19 mouse cellular contexts compared by ENCODE assay signal in genomic region chr3:127757886-127758301, GRCm38 (mm10). TPM values are rescaled to one million over a fixed set of nuclear protein-coding genes. Genes with fewer than 3 reads are reported as not detected.
DNase-seq lines count a peak whose midpoint lies in the region; ATAC-seq and TF ChIP-seq lines count a peak whose summit lies in the region.
"Had no signal": no experiment of that assay in that cellular context is flagged by ENCODE, and none has a peak within 500 bp of the region (broad histone marks: within the 10 kb centered on the region; RNA-seq: fewer than 3 reads in every experiment).

No protein-coding gene starts in this region.

- H3K9ac ChIP-seq in hindbrain, postnatal 0 days (replicated peaks; ENCODE audit: low read length) = no peak overlapping the region
- H3K9ac ChIP-seq in liver, embryonic 16.5 days (ENCODE audit: low read depth, low read length) = no peak overlapping the region
- H3K9ac ChIP-seq: embryonic facial prominence, embryonic 12.5 days; forebrain, embryonic 12.5 days; heart, embryonic 12.5 days; hindbrain, embryonic 12.5 days had no signal

- H3K9me3 ChIP-seq in hindbrain, embryonic 10.5 days = no peaks in the 10 kb centered on the region
- no peaks in the 10 kb centered on the region for H3K9me3 ChIP-seq in hindbrain, postnatal 0 days (ENCODE audit: low read length)
- no peaks in the 10 kb centered on the region for H3K9me3 ChIP-seq in liver, embryonic 16.5 days (replicated peaks; ENCODE audit: control insufficient read depth, low read length)
- H3K9me3 ChIP-seq: embryonic facial prominence, embryonic 12.5 days; forebrain, embryonic 12.5 days; heart, embryonic 12.5 days; hindbrain, embryonic 12.5 days had no signal

- H3K4me2 ChIP-seq in hindbrain, postnatal 0 days (ENCODE audit: low read depth, low read length) = no peak overlapping the region
- H3K4me2 ChIP-seq in liver, embryonic 16.5 days (ENCODE audit: low read depth, low read length) = no peak overlapping the region
- H3K4me2 ChIP-seq: embryonic facial prominence, embryonic 12.5 days; forebrain, embryonic 12.5 days; heart, embryonic 12.5 days; hindbrain, embryonic 12.5 days had no signal

- H3K4me1 ChIP-seq in hindbrain, embryonic 10.5 days (replicated peaks) = peaks cover 13% of the 10 kb centered on the region
- H3K4me1 ChIP-seq in hindbrain, postnatal 0 days (ENCODE audit: insufficient read depth, low read length) = no peaks in the 10 kb centered on the region
- H3K4me1 ChIP-seq in liver, embryonic 16.5 days (ENCODE audit: control insufficient read depth, low read depth, low read length) = no peaks in the 10 kb centered on the region; the same call in 1 of the 2 replicates
- H3K4me1 ChIP-seq: embryonic facial prominence, embryonic 12.5 days; heart, embryonic 12.5 days had no signal

- H3K36me3 ChIP-seq in hindbrain, embryonic 10.5 days = no peaks in the 10 kb centered on the region
- H3K36me3 ChIP-seq in hindbrain, postnatal 0 days (ENCODE audit: insufficient read depth, low read length) = no peaks in the 10 kb centered on the region
- H3K36me3 ChIP-seq in liver, embryonic 16.5 days (ENCODE audit: control insufficient read depth, insufficient read depth) = no peaks in the 10 kb centered on the region
- H3K36me3 ChIP-seq: embryonic facial prominence, embryonic 12.5 days; forebrain, embryonic 12.5 days; heart, embryonic 12.5 days; hindbrain, embryonic 12.5 days had no signal

- ATAC-seq in hindbrain, postnatal 0 days = no peak
- ATAC-seq in common myeloid progenitor, adult 5-6 weeks (replicated peaks; ENCODE audit: low read depth, poor library complexity, severe bottlenecking) = peak; percentile 46
- ATAC-seq in liver, embryonic 16.5 days (ENCODE audit: low read depth) = peak; percentile 60; the same call in 1 of the 2 replicates

- no peak overlapping the region for H3K4me3 ChIP-seq in hindbrain, embryonic 10.5 days
- no peak overlapping the region for H3K4me3 ChIP-seq in hindbrain, postnatal 0 days (ENCODE audit: low read length)
- H3K4me3 ChIP-seq in liver, embryonic 16.5 days (ENCODE audit: low read depth, low read length) = no peak overlapping the region
- H3K4me3 ChIP-seq: embryonic facial prominence, embryonic 12.5 days; forebrain, embryonic 12.5 days; heart, embryonic 12.5 days; hindbrain, embryonic 12.5 days had no signal

- peaks cover 97% of the 10 kb centered on the region for H3K27me3 ChIP-seq in hindbrain, embryonic 10.5 days (ENCODE audit: insufficient read depth, poor library complexity, severe bottlenecking)
- peaks cover 6% of the 10 kb centered on the region for H3K27me3 ChIP-seq in hindbrain, postnatal 0 days (ENCODE audit: insufficient read depth, low read length)
- H3K27me3 ChIP-seq in liver, embryonic 16.5 days (ENCODE audit: control insufficient read depth, insufficient read depth, low read depth, low read length) = no peaks in the 10 kb centered on the region

- intact Hi-C loops in heart, postnatal 10 days (cut with DNase I) = loop anchor here (2.0 kb wide), 1 partner anchor 123 kb away; no protein-coding TSS in a partner anchor

- TF ChIP-seq CTCF in hindbrain, postnatal 0 days (IDR thresholded peaks at IDR 0.05; ENCODE audit: low read depth) = no peak

- DNase-seq in hindbrain, embryonic 10.5 days (ENCODE audit: low spot score) = no peak
- DNase-seq in hindbrain, postnatal 0 days (ENCODE audit: low spot score) = no peak
- DNase-seq in MEL-GATA-1-ER (ENCODE audit: extremely low read depth, low read depth) = peak; percentile 93
- no peak for DNase-seq in heart, postnatal 10 days
- DNase-seq in gastrocnemius, adult 18-20 months (ENCODE audit: low spot score) = no peak
- no peak for DNase-seq in right cerebral cortex, adult 2 months (ENCODE audit: low spot score in 2 of 2)
- DNase-seq: adrenal gland, postnatal 10 days; cerebellum, adult 2 months; cerebellum, postnatal 14 days; gastrocnemius, postnatal 25 days; heart, postnatal 36 days; kidney, adult 11 months had no signal

- peak overlapping the region; percentile 50 for H3K27ac ChIP-seq in hindbrain, embryonic 10.5 days
- H3K27ac ChIP-seq in hindbrain, postnatal 0 days = no peak overlapping the region
- H3K27ac ChIP-seq in liver, embryonic 16.5 days (ENCODE audit: low read length) = no peak overlapping the region
- H3K27ac ChIP-seq: embryonic facial prominence, embryonic 12.5 days; hindbrain, embryonic 12.5 days had no signal

RNA-seq across cellular contexts. Expression of gene Alpk1, which starts 22.4 kb away (rescaled TPM):
- 1.1 and 1.4 TPM in 2 replicates for polyA plus RNA-seq in hindbrain, embryonic 10.5 days (2016; fragmentation: Nextera tagmentation; extraction: Ambion mirVana)
- total RNA-seq in hindbrain, postnatal 0 days (2014; rRNA removed) = 1.3 and 5.3 TPM in 2 replicates
- polyA plus RNA-seq in hindbrain, postnatal 0 days (2015; fragmentation: Nextera tagmentation; extraction: Ambion mirVana) = 0.49 and 0.57 TPM in 2 replicates
- 8.1 and 10.4 TPM in 2 replicates for total RNA-seq in common myeloid progenitor, adult 5-6 weeks (2017)
- polyA plus RNA-seq in liver, embryonic 16.5 days (2015; fragmentation: Nextera tagmentation; extraction: Ambion mirVana) = 0.56 and 0.63 TPM in 2 replicates
- total RNA-seq in heart, postnatal 10 days (2021) = 1 to 10 TPM; 5.1 to 5.5 TPM
- total RNA-seq in gastrocnemius, adult 18-20 months (2021) = 1 to 10 TPM; 1.9 to 2.1 TPM

RNA-seq across cellular contexts. Expression of gene Tifa, which starts 31.7 kb away (rescaled TPM):
- 2.0 and 2.3 TPM in 2 replicates for polyA plus RNA-seq in hindbrain, embryonic 10.5 days (2016; fragmentation: Nextera tagmentation; extraction: Ambion mirVana)
- total RNA-seq in hindbrain, postnatal 0 days (2014; rRNA removed) = 1.7 and 1.9 TPM in 2 replicates
- polyA plus RNA-seq in hindbrain, postnatal 0 days (2015; fragmentation: Nextera tagmentation; extraction: Ambion mirVana) = 3.6 and 3.8 TPM in 2 replicates
- 34.5 and 46.9 TPM in 2 replicates for total RNA-seq in common myeloid progenitor, adult 5-6 weeks (2017)
- polyA plus RNA-seq in liver, embryonic 16.5 days (2015; fragmentation: Nextera tagmentation; extraction: Ambion mirVana) = 14.6 and 16.5 TPM in 2 replicates
- total RNA-seq in heart, postnatal 10 days (2021) = 1 to 10 TPM; 3.1 to 3.5 TPM
- total RNA-seq in gastrocnemius, adult 18-20 months (2021) = 1 to 10 TPM; 1.1 to 2.9 TPM
- total RNA-seq: ES-E14 had no signal
